15 mouse cellular contexts compared by ENCODE assay signal in the genomic region with DNA sequence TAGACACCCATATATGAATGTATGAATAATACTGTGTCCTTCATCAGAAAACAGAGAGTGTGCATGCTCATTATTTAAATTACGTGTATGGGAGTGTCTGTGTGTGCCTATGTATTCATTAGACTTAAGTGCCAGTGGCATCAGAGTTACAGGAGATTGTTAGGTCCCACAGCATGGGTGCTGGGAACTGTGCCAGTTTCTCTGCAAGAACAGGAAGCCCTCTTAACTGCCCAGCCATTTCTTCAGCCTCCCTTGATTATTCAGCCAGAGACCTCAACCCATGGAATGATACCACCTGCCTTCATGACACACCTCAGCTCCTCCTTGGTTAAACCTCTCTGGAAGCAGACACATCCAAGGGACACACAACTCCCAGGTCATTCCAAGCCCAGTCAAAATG.
DNase-seq lines count a peak whose midpoint lies in the region; ATAC-seq and TF ChIP-seq lines count a peak whose summit lies in the region.
"Had no signal": no experiment of that assay in that cellular context is flagged by ENCODE, and none has a peak within 500 bp of the region (broad histone marks: within the 10 kb centered on the region; RNA-seq: fewer than 3 reads in every experiment).

No protein-coding gene starts in this region.

- no peak for TF ChIP-seq POLR2A in brain, embryonic 14.5 days (IDR thresholded peaks at IDR 0.05; ENCODE audit: borderline replicate concordance, extremely low read depth, insufficient read depth, insufficient read length, poor library complexity, severe bottlenecking)

- DNase-seq in retina, postnatal 1 day = peak; percentile 22
- no peak for DNase-seq in retina, embryonic 14.5 days (ENCODE audit: low spot score)
- DNase-seq in brain, embryonic 14.5 days (ENCODE audit: low read depth) = peak; percentile 16
- DNase-seq in kidney, postnatal 4 days = no peak
- DNase-seq in spleen, adult 18-20 months = no peak
- no peak for DNase-seq in left cerebral cortex, postnatal 14 days (ENCODE audit: low spot score in 2 of 2)
- DNase-seq: adrenal gland, postnatal 10 days; adrenal gland, postnatal 36 days; cerebellum, adult 11 months; cerebellum, adult 8-10 months; gastrocnemius, postnatal 25 days had no signal

- TF ChIP-seq CTCF in brain, embryonic 14.5 days (IDR thresholded peaks at IDR 0.05; ENCODE audit: borderline replicate concordance, extremely low read depth, insufficient read depth, insufficient read length) = no peak

- ATAC-seq in megakaryocyte progenitor cell, adult 5-6 weeks (replicated peaks; ENCODE audit: poor library complexity) = peak; percentile 30; the same call in 1 of the 2 replicates
- ATAC-seq: CD4-positive, CD25-positive, alpha-beta regulatory T cell, adult 4 months; forebrain, embryonic 15.5 days; Patski had no signal

- intact Hi-C loops in left cerebral cortex, postnatal 14 days (cut with DNase I) = loop anchor here (10.0 kb wide), 2 partner anchors 171 to 691 kb away; no protein-coding TSS in a partner anchor

Comparison
In these comparisons a context has a peak if more than half of its experiments do, and no peak if none do; other contexts are left out.
1. DNase-seq: peak in retina, postnatal 1 day (single experiment) and brain, embryonic 14.5 days (single experiment); none in retina, embryonic 14.5 days (single experiment), kidney, postnatal 4 days (0 of 2), spleen, adult 18-20 months (0 of 2) and left cerebral cortex, postnatal 14 days (0 of 2).